Mouse (Mus musculus): ENCODE results near the gene Hnf1a. TPM values are rescaled to one million over a fixed set of nuclear protein-coding genes. Genes with fewer than 3 reads are reported as not detected.

Gene Hnf1a
- total RNA-seq, 4 experiments from 2014 or later, result not detected

Other genes with a start within 250 kb of the Hnf1a start
- 10 to 100 TPM; 39.6 to 51.4 (median 47.0) TPM for gene Ankrd13a, start 196.4 kb downstream of the Hnf1a start, total RNA-seq (2022)
- gene Git2, start 195.6 kb downstream of the Hnf1a start, total RNA-seq (2022), result 10 to 100 TPM; 51.1 to 61.4 (median 55.3) TPM
- gene 1500011B03Rik, start 147.6 kb downstream of the Hnf1a start, total RNA-seq (2022), result 100 to 1,000 TPM; 133 to 155 (median 137) TPM
- not detected for gene 4930519G04Rik, start 117.4 kb downstream of the Hnf1a start, total RNA-seq (2022)
- gene Gm9936, start 112.4 kb downstream of the Hnf1a start, total RNA-seq (2022), result under 1 TPM; 0.61 to 0.98 (median 0.82) TPM
- 1 to 10 TPM; 1.3 to 9.8 (median 4.7) TPM for gene Oasl2, start 74.2 kb downstream of the Hnf1a start, total RNA-seq (2022)
- 1 to 10 TPM in 1 of 4 experiments, under 1 TPM in 1, not detected in 2; 0.80 to 1.1 TPM for gene Oasl1, start 47.9 kb downstream of the Hnf1a start, total RNA-seq (2022)
- 100 to 1,000 TPM; 183 to 208 (median 204) TPM for gene 2210016L21Rik, start 28.9 kb downstream of the Hnf1a start, total RNA-seq (2022)
- 10 to 100 TPM; 71.6 to 80.6 (median 77.4) TPM for gene Sppl3, start 40.0 kb upstream of the Hnf1a start, total RNA-seq (2022)
- gene Gm10401, start 127.2 kb upstream of the Hnf1a start, total RNA-seq (2022), result not detected
- gene Acads, start 148.3 kb upstream of the Hnf1a start, total RNA-seq (2022), result 10 to 100 TPM in 1 of 4 experiments, 1 to 10 TPM in 3; 8.1 to 11.7 (median 9.2) TPM
- 10 to 100 TPM; 26.9 to 29.3 (median 27.6) TPM for gene Unc119b, start 163.9 kb upstream of the Hnf1a start, total RNA-seq (2022)
- gene Mlec, start 187.1 kb upstream of the Hnf1a start, total RNA-seq (2022), result 100 to 1,000 TPM in 1 of 4 experiments, 10 to 100 TPM in 3; 80.4 to 100 (median 89.0) TPM
- 100 to 1,000 TPM; 109 to 118 (median 114) TPM for gene Cabp1, start 223.3 kb upstream of the Hnf1a start, total RNA-seq (2022)

Data from layer of hippocampus, adult 8-10 months (tissue).